Mouse (Mus musculus) cerebellum, adult 2 months (tissue): ENCODE measurements around the gene Atg9b.

Experiments used
- CTCF ChIP-seq: fragments of 200-500 bp; IDR thresholded peaks from 2 replicates; pipeline ENCODE4 v1.5.1; 2011; ENCODE audit warnings: low read depth, mild to moderate bottlenecking, control low read depth, low read length, moderate library complexity, borderline replicate concordance; ENCODE audit not compliant: insufficient read depth
- POLR2A ChIP-seq: fragments of 200-500 bp; IDR thresholded peaks from 2 replicates; pipeline ENCODE4 v1.6.1; 2011; ENCODE audit warnings: low read length, control low read depth, borderline replicate concordance; ENCODE audit not compliant: insufficient read depth

GRCm38 (mm10) chr5:24384407-24384806, 7.5 kb downstream of the Atg9b start:
- no peak for TF ChIP-seq CTCF
- TF ChIP-seq POLR2A, result no peak
